Mouse (Mus musculus): ENCODE data around the gene Ppp1r12b. TPM values are rescaled to one million over a fixed set of nuclear protein-coding genes. Genes with fewer than 3 reads are reported as not detected.
"Not testable (repeated sequence)": the region's sequence is repeated elsewhere in the genome, so short reads cannot be mapped to it uniquely, and the experiment has no call there.

The Ppp1r12b gene
- polyA plus RNA-seq, 1 experiment from 2014 or later = 10.5 TPM

DNA sequence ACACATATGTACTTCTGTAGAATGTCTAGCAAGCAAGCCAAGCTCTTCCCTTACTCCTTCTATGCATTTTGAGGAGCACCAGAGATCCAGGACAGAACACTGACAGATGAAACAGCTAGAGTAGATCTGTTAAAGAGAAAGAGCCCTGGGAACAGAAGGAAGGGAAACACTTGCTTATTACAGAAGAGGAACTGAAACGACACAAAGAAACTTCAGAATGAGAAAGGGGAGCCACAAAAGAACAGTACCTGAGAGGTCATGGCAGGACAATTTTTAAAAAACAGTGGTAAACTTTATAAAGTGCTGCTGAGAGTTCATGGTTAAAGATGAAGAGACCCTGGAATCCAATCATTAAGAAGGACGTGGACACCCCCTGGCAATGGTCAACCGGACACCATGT, 105.4 kb downstream of the Ppp1r12b start:
- ATAC-seq (ENCODE audit: low read depth) = no peak
- no peaks in the 10 kb centered on the region for H3K9me3 ChIP-seq (ENCODE audit: control insufficient read depth, low read length)
- H3K27ac ChIP-seq (ENCODE audit: low read length) = no peak overlapping the region
- H3K4me1 ChIP-seq (replicated peaks; ENCODE audit: control insufficient read depth, insufficient read depth, low read length) = no peaks in the 10 kb centered on the region
- no peaks in the 10 kb centered on the region for H3K36me3 ChIP-seq (ENCODE audit: control insufficient read depth, insufficient read depth, low read length)
- no peak overlapping the region for H3K4me2 ChIP-seq (ENCODE audit: low read depth, low read length)
- no peaks in the 10 kb centered on the region for H3K27me3 ChIP-seq (ENCODE audit: control insufficient read depth, insufficient read depth, low read depth, low read length)
- H3K9ac ChIP-seq (ENCODE audit: low read length) = no peak overlapping the region
- no peak overlapping the region for H3K4me3 ChIP-seq (ENCODE audit: low read length)
- 90% methylated on average over 3 of the region's 3 CpGs for WGBS

DNA sequence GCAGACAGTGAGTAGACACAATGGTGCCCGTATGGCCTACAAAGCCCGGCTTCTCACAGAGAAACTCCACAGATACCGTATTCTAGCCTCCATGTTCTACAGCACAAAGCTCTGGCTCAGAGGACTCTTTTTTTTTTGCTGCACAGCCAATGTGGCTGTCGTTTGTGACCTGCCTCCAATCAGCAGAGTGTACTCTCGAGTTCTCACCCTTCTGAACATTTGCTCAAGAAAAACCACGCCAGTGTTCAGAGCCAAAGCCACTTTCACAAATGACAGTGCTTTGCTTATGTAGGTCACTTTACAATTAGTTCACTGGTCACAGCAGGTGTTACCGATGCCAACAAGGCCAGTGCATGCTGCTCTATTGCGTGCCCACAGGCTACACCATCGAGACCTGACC, 107.9 kb downstream of the Ppp1r12b start:
- Histone ChIP-seq H3K9ac (ENCODE audit: low read length) (no peak overlapping the region), H3K4me3 (ENCODE audit: low read length) (no peak overlapping the region), H3K4me2 (ENCODE audit: low read depth, low read length) (no peak overlapping the region), H3K9me3 (ENCODE audit: control insufficient read depth, low read length) (no peaks in the 10 kb centered on the region), H3K4me1 (replicated peaks; ENCODE audit: control insufficient read depth, insufficient read depth, low read length) (no peaks in the 10 kb centered on the region), H3K36me3 (ENCODE audit: control insufficient read depth, insufficient read depth, low read length) (no peaks in the 10 kb centered on the region), H3K27ac (ENCODE audit: low read length) (no peak overlapping the region), H3K27me3 (ENCODE audit: control insufficient read depth, insufficient read depth, low read depth, low read length) (no peaks in the 10 kb centered on the region)
- no peak for ATAC-seq (ENCODE audit: low read depth)
- WGBS = 79% methylated on average over 9 of the region's 9 CpGs

DNA sequence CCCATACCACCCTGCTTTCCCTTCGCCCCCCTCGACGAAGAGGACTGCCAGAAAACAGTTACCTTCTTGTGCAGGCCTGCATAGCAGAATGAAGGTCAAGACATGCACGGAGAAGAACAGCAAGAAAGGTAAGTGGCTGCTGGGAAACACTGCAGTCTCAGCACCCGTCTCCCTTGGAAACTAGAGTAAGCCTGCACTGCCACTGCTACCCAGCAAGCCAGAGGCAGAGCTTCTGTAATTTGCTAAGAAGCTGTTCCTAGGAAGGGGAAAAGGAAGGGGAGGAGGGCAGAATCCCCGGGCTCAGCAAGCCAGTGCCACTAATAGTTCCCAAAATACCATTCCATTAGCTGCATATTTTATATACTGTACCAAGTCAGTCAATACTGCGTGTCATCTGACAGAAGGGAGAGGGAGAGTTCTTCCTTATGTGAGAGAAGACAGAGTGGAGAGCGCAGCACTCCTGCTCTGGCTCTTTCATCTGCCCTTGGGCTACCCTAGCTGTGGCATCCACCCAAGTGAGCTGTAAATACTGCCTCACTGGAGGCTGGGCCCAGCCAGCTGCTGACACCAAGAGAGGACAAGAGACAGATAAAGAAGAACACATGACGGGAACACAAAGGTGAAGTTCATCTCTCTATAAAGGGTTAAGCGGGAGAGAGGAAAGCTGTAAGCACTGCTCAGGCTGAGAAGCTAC, 109.3 kb downstream of the Ppp1r12b start:
- Histone ChIP-seq H3K9ac (ENCODE audit: low read length) (no peak overlapping the region), H3K27ac (ENCODE audit: low read length) (no peak overlapping the region), H3K36me3 (ENCODE audit: control insufficient read depth, insufficient read depth, low read length) (no peaks in the 10 kb centered on the region), H3K4me1 (replicated peaks; ENCODE audit: control insufficient read depth, insufficient read depth, low read length) (no peaks in the 10 kb centered on the region), H3K9me3 (ENCODE audit: control insufficient read depth, low read length) (no peaks in the 10 kb centered on the region), H3K4me2 (ENCODE audit: low read depth, low read length) (no peak overlapping the region), H3K27me3 (ENCODE audit: control insufficient read depth, insufficient read depth, low read depth, low read length) (no peaks in the 10 kb centered on the region), H3K4me3 (ENCODE audit: low read length) (no peak overlapping the region)
- 79% methylated on average over 10 of the region's 10 CpGs for WGBS
- ATAC-seq (ENCODE audit: low read depth) = no peak

DNA sequence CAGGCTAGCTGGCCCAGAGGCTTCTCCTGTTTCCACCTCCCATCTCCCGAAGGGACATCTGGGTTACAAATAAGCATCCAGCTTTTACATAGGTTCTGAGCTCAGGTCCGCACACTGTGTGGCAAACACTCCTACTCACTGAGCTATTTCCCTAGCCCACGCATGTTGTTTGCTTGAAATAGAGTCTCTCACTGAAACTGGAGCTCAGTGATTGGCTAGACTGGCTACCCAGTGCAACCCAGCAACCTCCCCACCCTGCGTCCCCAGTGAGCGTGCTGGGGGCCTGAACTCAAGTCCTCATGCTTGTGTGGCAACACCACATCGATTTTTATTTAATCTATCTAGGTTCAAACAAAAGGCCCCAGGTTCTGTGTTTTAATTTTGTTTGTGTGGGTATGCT, 112.4 kb downstream of the Ppp1r12b start:
- Histone ChIP-seq H3K9ac (ENCODE audit: low read length) (no peak overlapping the region), H3K4me3 (ENCODE audit: low read length) (no peak overlapping the region), H3K27me3 (ENCODE audit: control insufficient read depth, insufficient read depth, low read depth, low read length) (no peaks in the 10 kb centered on the region), H3K9me3 (ENCODE audit: control insufficient read depth, low read length) (no peaks in the 10 kb centered on the region), H3K4me2 (ENCODE audit: low read depth, low read length) (no peak overlapping the region), H3K27ac (ENCODE audit: low read length) (no peak overlapping the region), H3K36me3 (ENCODE audit: control insufficient read depth, insufficient read depth, low read length) (no peaks in the 10 kb centered on the region), H3K4me1 (replicated peaks; ENCODE audit: control insufficient read depth, insufficient read depth, low read length) (no peaks in the 10 kb centered on the region)
- 92% methylated on average over 6 of the region's 6 CpGs for WGBS
- ATAC-seq (ENCODE audit: low read depth) = no peak

DNA sequence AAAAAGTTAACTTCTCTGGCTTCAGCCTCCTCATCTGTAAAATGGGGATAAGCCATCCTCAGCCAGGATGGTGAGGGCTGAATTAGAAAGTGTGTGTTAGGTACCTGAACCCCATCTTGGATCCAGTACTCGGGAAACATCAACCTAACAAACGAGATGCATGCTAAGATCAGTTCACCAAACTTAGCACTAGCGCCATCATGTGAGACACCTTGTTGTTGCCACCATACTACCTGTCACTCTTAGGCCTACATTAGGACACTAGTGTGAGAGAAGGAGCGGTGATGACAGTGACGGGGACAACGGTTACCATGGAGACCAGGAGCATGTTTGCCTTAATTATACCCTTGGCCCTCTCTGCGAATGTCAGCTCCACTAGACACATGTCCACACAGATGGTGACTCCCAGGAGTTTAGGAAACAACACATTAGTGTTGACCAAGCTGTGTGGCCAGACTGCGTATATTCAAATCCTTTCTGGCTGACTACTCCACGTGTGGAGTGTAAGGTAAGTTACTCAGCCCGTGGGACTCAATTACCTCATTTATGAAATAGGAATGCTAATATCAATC, 118.7 kb downstream of the Ppp1r12b start:
- Histone ChIP-seq H3K4me2 (ENCODE audit: low read depth, low read length) (no peak overlapping the region), H3K9me3 (ENCODE audit: control insufficient read depth, low read length) (no peaks in the 10 kb centered on the region), H3K27ac (ENCODE audit: low read length) (no peak overlapping the region), H3K4me3 (ENCODE audit: low read length) (no peak overlapping the region), H3K36me3 (ENCODE audit: control insufficient read depth, insufficient read depth, low read length) (peaks cover 17% of the 10 kb centered on the region), H3K27me3 (ENCODE audit: control insufficient read depth, insufficient read depth, low read depth, low read length) (no peaks in the 10 kb centered on the region), H3K9ac (ENCODE audit: low read length) (no peak overlapping the region), H3K4me1 (replicated peaks; ENCODE audit: control insufficient read depth, insufficient read depth, low read length) (no peaks in the 10 kb centered on the region)
- ATAC-seq (ENCODE audit: low read depth) = no peak
- 83% methylated on average over 10 of the region's 10 CpGs for WGBS

DNA sequence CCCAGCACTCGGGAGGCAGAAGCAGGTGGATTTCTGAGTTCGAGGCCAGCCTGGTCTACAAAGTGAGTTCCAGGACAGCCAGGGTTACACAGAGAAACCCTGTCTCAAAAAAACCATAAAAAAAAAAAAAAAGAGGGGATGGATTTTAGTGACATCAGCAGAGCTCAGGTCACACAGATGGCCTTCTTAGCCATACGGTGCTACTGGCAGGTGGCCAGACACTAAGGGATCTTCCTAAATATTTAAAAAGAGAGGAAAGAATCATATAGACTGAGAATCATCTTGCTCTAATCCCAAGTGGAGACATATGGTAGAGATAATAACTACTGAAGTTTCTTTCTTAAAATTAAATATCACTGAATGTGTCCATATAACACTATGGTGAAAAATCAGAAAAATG, 124.9 kb downstream of the Ppp1r12b start:
- not testable (repeated sequence) for H3K4me3 ChIP-seq (ENCODE audit: low read length); H3K4me2 ChIP-seq (ENCODE audit: low read depth, low read length); H3K4me1 ChIP-seq (replicated peaks; ENCODE audit: control insufficient read depth, insufficient read depth, low read length); H3K9me3 ChIP-seq (ENCODE audit: control insufficient read depth, low read length); H3K27me3 ChIP-seq (ENCODE audit: control insufficient read depth, insufficient read depth, low read depth, low read length); H3K27ac ChIP-seq (ENCODE audit: low read length); ATAC-seq (ENCODE audit: low read depth); H3K9ac ChIP-seq (ENCODE audit: low read length)
- 75% methylated on average over 3 of the region's 3 CpGs for WGBS
- peaks cover 14% of the 10 kb centered on the region for H3K36me3 ChIP-seq (ENCODE audit: control insufficient read depth, insufficient read depth, low read length)

DNA sequence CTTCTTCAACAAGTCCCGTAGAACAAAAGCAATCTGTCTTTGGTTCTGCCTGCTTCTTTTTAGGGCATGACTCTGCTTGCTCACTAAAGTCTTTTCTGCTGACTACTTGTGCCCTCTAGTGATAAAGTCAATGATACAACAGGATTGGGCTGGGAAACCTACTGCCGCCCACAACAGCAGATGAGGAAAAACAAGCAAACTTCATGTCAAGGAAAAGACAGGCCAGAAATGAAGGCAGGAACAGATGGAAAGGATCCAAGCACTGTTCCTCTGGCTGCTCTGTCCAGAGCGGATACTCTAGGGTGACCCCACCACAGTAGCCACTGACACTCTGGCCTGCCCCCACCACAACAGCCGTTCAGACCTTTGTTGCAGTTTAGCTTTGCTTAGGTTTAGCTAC, 126.1 kb downstream of the Ppp1r12b start:
- Histone ChIP-seq H3K9me3 (ENCODE audit: control insufficient read depth, low read length) (no peaks in the 10 kb centered on the region), H3K9ac (ENCODE audit: low read length) (no peak overlapping the region), H3K4me3 (ENCODE audit: low read length) (no peak overlapping the region), H3K4me2 (ENCODE audit: low read depth, low read length) (no peak overlapping the region), H3K27me3 (ENCODE audit: control insufficient read depth, insufficient read depth, low read depth, low read length) (no peaks in the 10 kb centered on the region), H3K4me1 (replicated peaks; ENCODE audit: control insufficient read depth, insufficient read depth, low read length) (peaks cover 3% of the 10 kb centered on the region; the same call in 1 of the 2 replicates), H3K27ac (ENCODE audit: low read length) (no peak overlapping the region), H3K36me3 (ENCODE audit: control insufficient read depth, insufficient read depth, low read length) (peaks cover 5% of the 10 kb centered on the region; the same call in 1 of the 2 replicates)
- peak; percentile 88 for ATAC-seq (ENCODE audit: low read depth)
- 22% methylated on average over 4 of the region's 4 CpGs for WGBS

DNA sequence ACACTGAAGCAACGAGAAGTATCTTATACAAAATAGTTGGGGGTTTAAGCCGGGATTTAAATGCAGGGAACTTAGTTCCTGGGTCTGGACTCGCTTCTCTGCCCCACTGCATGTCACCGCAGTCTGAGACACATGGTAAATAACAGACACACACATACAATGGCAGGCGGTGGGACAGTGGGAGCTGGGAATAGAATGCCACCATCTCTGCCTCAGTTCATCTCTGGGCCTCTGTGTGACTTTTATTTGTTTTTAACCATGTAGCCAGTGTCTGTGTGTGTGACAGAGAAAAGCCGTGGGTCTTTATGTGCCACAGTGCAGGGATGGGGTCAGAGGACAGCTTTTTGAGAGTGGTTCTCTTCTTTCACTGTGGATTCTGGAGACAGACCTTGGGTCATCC, 130.8 kb downstream of the Ppp1r12b start:
- H3K4me2 ChIP-seq (ENCODE audit: low read depth, low read length) = no peak overlapping the region
- H3K9me3 ChIP-seq (ENCODE audit: control insufficient read depth, low read length) = no peaks in the 10 kb centered on the region
- H3K4me3 ChIP-seq (ENCODE audit: low read length) = no peak overlapping the region
- H3K27ac ChIP-seq (ENCODE audit: low read length) = peak overlapping the region; percentile 59
- WGBS = 51% methylated on average over 6 of the region's 6 CpGs
- ATAC-seq (ENCODE audit: low read depth) = no peak
- no peaks in the 10 kb centered on the region for H3K27me3 ChIP-seq (ENCODE audit: control insufficient read depth, insufficient read depth, low read depth, low read length)
- no peak overlapping the region for H3K9ac ChIP-seq (ENCODE audit: low read length)
- H3K4me1 ChIP-seq (replicated peaks; ENCODE audit: control insufficient read depth, insufficient read depth, low read length) = peaks cover 9% of the 10 kb centered on the region; the same call in 1 of the 2 replicates
- H3K36me3 ChIP-seq (ENCODE audit: control insufficient read depth, insufficient read depth, low read length) = no peaks in the 10 kb centered on the region

DNA sequence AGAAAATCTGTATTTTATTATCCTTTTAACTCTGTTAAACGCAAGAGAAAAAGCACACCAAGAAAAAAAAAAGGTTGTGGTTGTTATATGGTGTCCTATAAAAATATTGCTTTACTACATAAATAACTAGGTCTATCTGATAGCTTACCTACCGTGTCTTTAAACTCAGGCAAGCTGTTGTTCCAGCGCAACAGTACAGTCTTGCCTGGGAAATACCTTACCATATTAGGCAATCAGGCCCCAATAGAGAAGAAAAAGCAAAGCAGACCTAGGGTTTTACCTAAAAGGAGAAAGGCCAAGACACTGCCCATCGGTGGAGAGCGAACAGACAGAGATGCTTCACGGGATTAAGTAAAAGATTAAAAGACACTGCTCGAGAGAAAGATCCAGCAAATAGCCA, 131.9 kb downstream of the Ppp1r12b start:
- Histone ChIP-seq H3K4me1 (replicated peaks; ENCODE audit: control insufficient read depth, insufficient read depth, low read length) (peaks cover 9% of the 10 kb centered on the region; the same call in 1 of the 2 replicates), H3K9me3 (ENCODE audit: control insufficient read depth, low read length) (no peaks in the 10 kb centered on the region), H3K27ac (ENCODE audit: low read length) (no peak overlapping the region), H3K36me3 (ENCODE audit: control insufficient read depth, insufficient read depth, low read length) (no peaks in the 10 kb centered on the region), H3K4me2 (ENCODE audit: low read depth, low read length) (no peak overlapping the region), H3K27me3 (ENCODE audit: control insufficient read depth, insufficient read depth, low read depth, low read length) (no peaks in the 10 kb centered on the region), H3K9ac (ENCODE audit: low read length) (no peak overlapping the region), H3K4me3 (ENCODE audit: low read length) (no peak overlapping the region)
- no peak for ATAC-seq (ENCODE audit: low read depth)
- 37% methylated on average over 7 of the region's 7 CpGs for WGBS

All from lung, embryonic 16.5 days (tissue).